Mouse (Mus musculus) cerebellum, adult 9-11 months (tissue): Measurements from ENCODE around the gene Mtor.

Source experiments
- DNase-seq: peaks from one replicate; pipeline ENCODE4 v3.0.0; 2022

Mtor gene

DNA sequence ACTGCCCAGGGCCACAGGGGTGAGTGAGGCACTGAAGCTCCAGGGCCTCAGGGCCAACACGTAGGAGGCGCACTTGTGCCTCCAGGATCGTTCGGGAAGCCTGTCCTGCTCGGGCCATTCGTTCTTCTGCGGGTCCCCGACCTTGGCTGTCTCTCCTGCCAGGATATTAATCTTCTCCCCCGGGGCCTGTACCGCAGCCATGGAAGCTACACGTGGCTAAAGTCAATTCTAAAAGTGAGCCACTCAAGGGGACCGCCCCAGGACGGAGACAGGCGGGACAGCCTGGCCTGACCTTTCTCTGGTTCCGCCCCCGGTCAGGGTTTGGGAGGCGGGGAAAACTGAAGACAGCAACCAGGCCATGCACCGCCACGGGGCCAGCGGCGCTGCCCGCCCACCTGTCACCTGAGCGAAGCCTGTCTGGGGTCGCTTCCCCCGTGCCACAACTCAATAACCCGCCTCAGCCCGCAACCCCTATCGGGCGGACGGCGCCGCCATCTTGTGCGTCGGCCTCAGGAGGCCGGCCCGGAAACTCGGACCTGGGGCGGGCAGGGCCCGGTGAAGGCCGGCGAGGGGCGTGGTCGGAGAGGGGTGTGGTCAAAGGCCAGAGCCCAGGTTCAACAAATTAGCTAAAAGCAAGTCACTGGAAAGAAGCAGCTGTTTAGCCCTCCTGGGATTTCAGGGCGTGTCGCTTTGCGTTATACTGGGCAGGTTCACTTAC is 4.0 kb upstream of the Mtor start, which contains the start of gene Ubiad1:
TSS of gene Ubiad1 (minus strand) at position 522 of the 718 bp plus-strand sequence.
- DNase-seq = peak; percentile 83

DNA sequence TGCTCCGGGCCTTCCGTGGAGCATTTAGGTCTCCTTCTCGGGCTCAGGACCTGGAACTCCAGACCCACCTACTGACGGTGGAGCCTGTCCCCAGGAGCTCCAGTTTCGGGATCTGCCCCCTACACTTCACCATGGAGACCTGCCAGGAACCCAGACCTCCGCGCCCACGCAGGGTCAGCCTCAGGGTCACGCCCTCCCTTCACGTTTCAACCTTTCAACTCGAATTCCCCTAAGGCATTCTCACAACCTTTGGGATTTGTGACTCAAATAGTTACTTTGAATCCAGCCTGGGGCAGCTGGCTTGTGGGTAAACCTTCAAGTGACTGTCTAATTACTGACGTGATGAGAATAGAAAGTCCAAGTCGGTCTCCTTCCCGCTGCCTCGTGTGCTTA is 438 bp downstream of the Mtor start:
- peak; percentile 62 for DNase-seq

GRCm38 (mm10) chr4:148453707-148454106 is 5.3 kb downstream of the Mtor start:
- DNase-seq = no peak

DNA sequence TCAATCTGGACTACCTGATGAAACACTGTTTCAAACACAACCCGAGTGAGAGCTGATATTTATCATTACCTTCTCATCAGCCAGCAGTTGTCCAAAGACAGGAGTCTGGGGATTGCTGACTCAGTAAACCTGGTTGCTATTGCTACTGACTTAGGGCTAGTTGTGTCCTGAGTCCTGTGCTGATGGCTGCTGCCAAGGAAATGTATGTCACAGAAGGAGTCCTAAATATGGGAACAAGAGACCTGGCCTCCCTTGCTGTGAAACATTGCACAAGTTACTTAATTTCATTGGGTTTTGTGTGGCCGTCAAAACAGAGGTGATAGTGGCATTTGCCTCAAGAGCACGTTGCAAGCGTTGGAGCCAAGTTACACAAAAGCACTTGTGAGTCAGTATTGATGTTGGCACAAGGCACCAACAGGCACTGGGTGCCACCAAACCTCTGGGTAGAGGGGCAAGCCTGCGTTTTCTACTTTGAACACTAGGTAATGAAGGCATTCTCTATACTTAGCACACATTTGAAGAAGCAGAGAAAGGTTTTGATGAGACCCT is 7.1 kb downstream of the Mtor start:
- no peak for DNase-seq

GRCm38 (mm10) chr4:148460656-148461284 is 12.4 kb downstream of the Mtor start:
- no peak for DNase-seq

- no peak for DNase-seq
Measured at GRCm38 (mm10) chr4:148461772-148462171, 13.4 kb downstream of the Mtor start.

DNA sequence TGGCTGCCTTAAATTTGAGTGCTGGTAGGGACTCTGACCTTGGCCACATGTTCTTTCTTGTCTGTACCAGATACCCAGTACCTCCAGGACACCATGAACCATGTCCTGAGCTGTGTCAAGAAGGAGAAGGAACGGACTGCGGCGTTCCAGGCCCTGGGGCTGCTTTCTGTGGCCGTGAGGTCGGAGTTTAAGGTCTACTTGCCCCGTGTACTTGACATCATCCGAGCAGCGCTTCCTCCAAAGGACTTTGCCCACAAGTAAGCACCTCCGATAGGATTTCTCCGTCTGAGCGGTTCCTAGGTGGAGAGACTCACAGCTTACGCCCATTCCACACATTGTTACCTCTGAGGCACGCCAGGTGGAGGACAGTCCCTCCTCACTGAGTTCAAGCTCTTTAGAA is 14.3 kb downstream of the Mtor start:
- DNase-seq = no peak

- peak; percentile 70 for DNase-seq
Measured at GRCm38 (mm10) chr4:148463208-148463960, 15.0 kb downstream of the Mtor start.

- no peak for DNase-seq
Measured at GRCm38 (mm10) chr4:148464301-148464700, 15.9 kb downstream of the Mtor start.

DNA sequence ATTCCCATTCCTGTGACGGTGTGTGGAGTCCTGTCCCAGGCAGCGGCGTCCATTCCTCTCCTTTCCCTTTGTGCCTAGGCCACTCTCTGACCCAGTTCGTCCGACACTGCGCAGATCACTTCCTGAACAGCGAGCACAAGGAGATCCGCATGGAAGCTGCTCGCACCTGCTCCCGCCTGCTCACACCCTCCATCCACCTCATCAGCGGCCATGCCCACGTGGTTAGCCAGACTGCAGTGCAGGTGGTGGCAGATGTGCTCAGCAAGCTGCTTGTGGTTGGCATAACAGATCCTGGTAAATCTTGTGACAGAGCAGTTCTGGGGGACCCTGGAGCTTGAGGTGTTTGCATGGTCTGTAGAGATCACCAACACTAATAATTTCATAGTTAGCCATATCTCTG is 16.5 kb downstream of the Mtor start:
- no peak for DNase-seq

- no peak for DNase-seq
Measured at GRCm38 (mm10) chr4:148466511-148467079, 18.2 kb downstream of the Mtor start.

GRCm38 (mm10) chr4:148468396-148468795 is 20.0 kb downstream of the Mtor start:
- DNase-seq = no peak

GRCm38 (mm10) chr4:148469487-148470252 is 21.3 kb downstream of the Mtor start:
- DNase-seq = no peak

GRCm38 (mm10) chr4:148471363-148471806 is 23.0 kb downstream of the Mtor start:
- no peak for DNase-seq

DNA sequence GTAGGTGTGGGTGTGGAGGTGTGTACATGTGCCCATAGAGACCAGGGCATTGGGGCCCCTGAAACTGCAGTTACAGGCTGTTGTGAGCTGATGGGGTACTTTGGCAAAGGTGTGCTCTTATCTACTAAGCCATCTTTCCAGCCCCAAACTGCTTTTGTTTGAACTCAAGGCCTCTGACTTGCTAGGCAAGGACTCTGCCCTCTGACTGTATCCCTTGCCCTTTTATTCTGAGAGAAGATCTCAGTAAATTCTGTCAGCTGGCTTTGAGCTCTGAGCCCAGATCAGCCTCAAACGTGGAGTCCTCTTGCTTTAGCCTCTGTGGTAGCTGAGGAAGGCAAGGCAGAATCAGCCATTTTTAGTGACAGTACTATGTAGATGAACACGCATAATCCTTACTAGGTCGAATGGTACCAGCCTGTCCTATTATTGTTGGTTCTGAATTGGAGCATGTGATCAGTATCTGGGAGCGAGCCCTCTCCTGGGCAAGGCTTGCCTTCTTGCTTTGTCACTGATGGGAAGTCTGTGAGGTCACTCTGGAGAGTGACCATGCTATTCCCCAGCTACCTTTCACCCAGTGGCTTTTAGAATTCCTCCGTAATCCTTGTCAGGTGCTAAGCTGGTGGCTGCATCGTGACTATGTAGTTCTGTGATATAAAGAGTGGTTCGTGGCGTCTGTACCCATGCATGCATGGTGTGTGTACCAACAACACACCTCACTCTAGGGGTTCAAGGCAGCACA is 24.2 kb downstream of the Mtor start:
- DNase-seq = no peak

GRCm38 (mm10) chr4:148473496-148473895 is 25.1 kb downstream of the Mtor start:
- no peak for DNase-seq

DNA sequence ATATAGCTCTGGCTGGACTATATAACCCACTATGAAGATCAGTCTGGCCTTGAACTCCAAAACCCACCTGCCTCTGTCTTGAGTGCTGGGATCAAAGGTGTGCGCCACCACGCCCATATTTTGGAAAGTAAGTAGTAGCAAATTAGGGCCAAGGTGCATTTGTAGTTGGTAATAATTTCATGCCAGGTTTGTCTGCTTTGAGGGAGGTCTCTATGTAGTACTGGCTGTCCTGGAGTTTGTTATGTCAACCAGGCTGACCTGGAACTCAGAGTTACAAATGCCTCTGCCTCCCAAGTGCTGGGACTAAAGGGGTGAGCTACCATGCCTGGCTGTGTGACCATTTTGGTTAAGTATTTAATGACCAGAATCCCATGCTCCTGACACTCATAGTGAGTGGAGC is 31.8 kb downstream of the Mtor start:
- DNase-seq = no peak

DNA sequence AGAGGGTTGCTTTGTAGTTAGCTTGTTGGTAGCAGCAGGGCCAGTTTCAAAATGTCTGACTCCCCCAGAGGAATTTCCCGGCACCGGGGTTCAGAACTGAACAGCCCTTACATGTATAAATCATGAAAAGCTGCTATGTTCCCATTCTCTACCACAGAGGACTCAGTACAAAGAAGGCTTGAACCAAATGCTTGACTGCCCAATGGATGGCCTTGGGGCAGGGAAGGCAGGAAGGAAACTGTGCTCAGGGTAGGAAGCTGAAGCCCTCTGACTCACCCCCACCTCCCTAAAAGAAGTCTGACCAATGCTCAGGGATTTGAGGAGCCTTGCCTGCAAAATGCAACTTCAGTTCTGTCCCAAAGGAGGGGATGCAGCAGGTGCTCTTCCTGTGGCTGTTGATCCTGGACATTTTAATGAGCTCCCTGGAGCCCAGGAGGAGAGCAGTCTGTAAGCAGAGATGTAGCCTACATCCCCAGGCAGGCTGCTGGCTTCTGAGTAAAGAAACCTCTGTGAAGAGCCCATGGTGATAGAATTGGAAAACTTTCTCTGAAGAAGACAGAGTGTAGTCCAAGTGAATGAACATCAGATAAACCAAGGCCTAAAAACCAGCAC is 33.3 kb downstream of the Mtor start:
- DNase-seq = no peak

GRCm38 (mm10) chr4:148484511-148484910 is 36.1 kb downstream of the Mtor start:
- no peak for DNase-seq

DNA sequence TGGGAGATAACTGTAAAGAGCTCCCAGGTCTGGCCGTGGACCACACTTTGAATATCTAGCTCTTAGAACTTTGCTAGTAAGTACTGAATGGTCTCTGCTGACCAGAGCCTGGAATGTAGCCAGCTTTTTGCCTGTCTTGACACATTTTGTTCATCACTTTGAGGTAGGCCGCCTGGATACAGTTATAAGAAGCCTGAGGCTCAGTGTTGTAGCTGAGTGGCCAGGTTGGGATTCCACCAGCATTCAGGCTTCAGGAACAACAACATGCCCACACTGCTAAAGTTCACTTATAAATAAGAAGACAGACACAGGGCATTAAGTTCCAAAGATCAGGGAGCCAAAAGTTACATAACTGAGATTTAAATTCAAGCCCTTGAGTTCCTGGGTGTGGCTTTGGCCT is 39.4 kb downstream of the Mtor start:
- DNase-seq = no peak

- no peak for DNase-seq
Measured at GRCm38 (mm10) chr4:148490502-148490901, 42.1 kb downstream of the Mtor start.
